Mouse (Mus musculus) lung, embryonic 16.5 days (tissue): ENCODE results near the gene Eml5. TPM values are rescaled to one million over a fixed set of nuclear protein-coding genes. Genes with fewer than 3 reads are reported as not detected.

Source experiments
- ATAC-seq: fragments of 200-750 bp; cut with Nextera tagmentation; 2 replicates; pipeline ENCODE4 v1.8.0; 2017; ENCODE audit warnings: low read depth, mild to moderate bottlenecking, moderate library complexity
- H3K27ac ChIP-seq: fragments of 300-500 bp; sonication (generic); 2 replicates; pipeline ENCODE4 v1.5.1; 2014; ENCODE audit warnings: mild to moderate bottlenecking, control low read depth, low read length
- H3K27me3 ChIP-seq: fragments of 300-500 bp; sonication (generic); 2 replicates; pipeline ENCODE4 v1.6.1; 2014; ENCODE audit warnings: low read depth, low read length, mixed read lengths; ENCODE audit not compliant: control insufficient read depth, insufficient read depth
- H3K36me3 ChIP-seq: fragments of 300-500 bp; sonication (generic); 2 replicates; pipeline ENCODE4 v1.6.1; 2014; ENCODE audit warnings: low read length; ENCODE audit not compliant: control insufficient read depth, insufficient read depth
- H3K4me1 ChIP-seq: fragments of 300-500 bp; sonication (generic); replicated peaks from 2 replicates; pipeline ENCODE4 v1.6.1; 2014; ENCODE audit warnings: low read length, mixed read lengths; ENCODE audit not compliant: control insufficient read depth, insufficient read depth
- H3K4me2 ChIP-seq: fragments of 300-500 bp; sonication (generic); 2 replicates; pipeline ENCODE4 v1.6.1; 2014; ENCODE audit warnings: low read depth, low read length, control low read depth
- H3K4me3 ChIP-seq: fragments of 300-500 bp; sonication (generic); 2 replicates; pipeline ENCODE4 v1.5.1; 2014; ENCODE audit warnings: mild to moderate bottlenecking, low read length, control low read depth
- H3K9ac ChIP-seq: fragments of 300-500 bp; sonication (generic); 2 replicates; pipeline ENCODE4 v1.6.1; 2014; ENCODE audit warnings: low read length, control low read depth
- H3K9me3 ChIP-seq: fragments of 300-500 bp; sonication (generic); 2 replicates; pipeline ENCODE4 v1.6.1; 2016; ENCODE audit warnings: low read length; ENCODE audit not compliant: control insufficient read depth
- WGBS: fragments of 180-500 bp; shearing (Covaris S2); extraction: QIAGEN DNeasy Blood & Tissue Kit; methylation state at CpG from one replicate; pipeline ENCODE4 v1.1.7; 2014; 5-methylcytosine and 5-hydroxymethylcytosine counted together
- polyA plus RNA-seq: library from polyadenylated mRNA; unstranded; fragments of >200 nt; fragmentation: Nextera tagmentation; extraction: Ambion mirVana; gene quantifications from 2 replicates; pipeline ENCODE4 v1.2.1, GENCODE M21; 2015

Eml5 gene
- polyA plus RNA-seq, 1 experiment from 2014 or later, result 3.4 TPM

DNA sequence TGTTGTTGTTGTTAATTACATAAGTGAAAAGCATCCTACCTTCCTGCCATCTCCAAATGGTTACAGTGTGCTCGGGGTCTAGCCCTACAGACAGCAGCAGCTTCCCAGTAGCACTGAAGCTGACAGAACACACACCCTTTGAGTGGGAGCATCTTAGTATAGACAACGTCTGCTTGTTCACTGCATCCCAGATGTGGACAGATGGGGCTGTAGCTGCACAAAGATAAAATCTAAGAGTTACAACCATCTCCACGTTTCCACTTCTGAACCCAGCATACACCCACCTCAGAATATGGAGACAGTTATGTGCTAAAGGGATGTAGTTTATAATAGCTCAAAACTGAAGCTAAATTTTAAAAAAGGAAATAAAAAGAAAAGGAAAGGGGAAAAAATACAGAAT is 99.0 kb downstream of the Eml5 start:
- H3K9ac ChIP-seq, result no peak overlapping the region
- 64% methylated on average over 3 of the region's 3 CpGs for WGBS
- no peak overlapping the region for H3K27ac ChIP-seq
- no peak overlapping the region for H3K4me2 ChIP-seq
- no peaks in the 10 kb centered on the region for H3K27me3 ChIP-seq
- no peak for ATAC-seq
- no peaks in the 10 kb centered on the region for H3K9me3 ChIP-seq
- no peaks in the 10 kb centered on the region for H3K4me1 ChIP-seq
- no peaks in the 10 kb centered on the region for H3K36me3 ChIP-seq
- H3K4me3 ChIP-seq, result no peak overlapping the region

DNA sequence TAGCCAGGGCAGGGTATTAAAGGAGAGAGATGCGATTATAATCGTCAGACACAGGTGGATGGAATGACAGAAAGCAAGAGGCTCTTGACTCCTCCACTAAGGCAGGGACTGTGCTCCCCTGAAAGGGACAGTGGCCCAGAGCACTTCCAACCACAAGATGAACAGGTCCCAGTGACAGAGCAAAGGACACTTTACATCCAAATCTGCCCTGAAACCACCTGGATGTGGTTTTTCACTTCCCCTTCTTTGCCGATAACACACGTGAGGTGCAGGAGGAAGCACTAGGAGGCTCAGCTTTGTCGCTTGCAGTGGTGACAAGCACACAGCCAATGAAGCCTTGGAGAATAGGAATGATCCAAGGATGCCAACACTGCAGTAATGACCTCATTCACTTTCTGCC is 101.0 kb downstream of the Eml5 start:
- no peaks in the 10 kb centered on the region for H3K4me1 ChIP-seq
- ATAC-seq, result no peak
- no peak overlapping the region for H3K27ac ChIP-seq
- H3K4me3 ChIP-seq, result no peak overlapping the region
- no peak overlapping the region for H3K9ac ChIP-seq
- no peaks in the 10 kb centered on the region for H3K9me3 ChIP-seq
- H3K36me3 ChIP-seq, result no peaks in the 10 kb centered on the region
- no peak overlapping the region for H3K4me2 ChIP-seq
- 65% methylated on average over 5 of the region's 5 CpGs for WGBS
- H3K27me3 ChIP-seq, result no peaks in the 10 kb centered on the region

DNA sequence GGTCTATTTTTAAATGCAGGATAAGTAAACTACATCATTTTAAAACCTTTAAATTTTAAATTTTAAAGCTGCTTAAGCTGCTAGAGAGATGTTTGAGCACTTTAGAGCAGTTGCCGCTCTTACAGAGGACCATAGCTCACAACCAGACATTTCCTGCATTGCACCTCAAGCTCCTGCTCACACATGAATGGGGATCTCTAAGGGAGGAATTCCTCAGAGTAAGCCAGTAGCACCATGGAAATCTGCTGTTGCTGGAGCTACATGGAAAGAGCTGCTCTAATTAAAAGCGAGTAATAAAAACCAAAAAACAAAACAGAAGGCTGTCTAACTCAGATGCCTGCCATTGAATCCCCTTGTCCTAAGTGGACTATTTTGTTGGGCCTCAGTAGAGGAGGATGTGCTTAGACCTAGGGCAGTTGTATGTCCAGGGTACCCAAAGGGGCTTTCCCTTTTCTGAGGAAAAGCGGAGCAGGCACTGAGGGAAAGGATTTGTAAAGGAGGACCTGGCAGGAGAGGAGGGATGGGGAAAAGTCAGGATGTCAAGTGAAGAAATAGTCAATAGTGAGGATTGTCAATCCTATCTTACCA is 105.5 kb downstream of the Eml5 start:
- Histone ChIP-seq H3K27me3 (no peaks in the 10 kb centered on the region), H3K4me1 (no peaks in the 10 kb centered on the region), H3K9ac (no peak overlapping the region), H3K27ac (no peak overlapping the region), H3K4me2 (no peak overlapping the region), H3K4me3 (no peak overlapping the region), H3K9me3 (no peaks in the 10 kb centered on the region), H3K36me3 (peaks cover 11% of the 10 kb centered on the region)
- no peak for ATAC-seq
- WGBS, result 95% methylated on average over 3 of the region's 3 CpGs

DNA sequence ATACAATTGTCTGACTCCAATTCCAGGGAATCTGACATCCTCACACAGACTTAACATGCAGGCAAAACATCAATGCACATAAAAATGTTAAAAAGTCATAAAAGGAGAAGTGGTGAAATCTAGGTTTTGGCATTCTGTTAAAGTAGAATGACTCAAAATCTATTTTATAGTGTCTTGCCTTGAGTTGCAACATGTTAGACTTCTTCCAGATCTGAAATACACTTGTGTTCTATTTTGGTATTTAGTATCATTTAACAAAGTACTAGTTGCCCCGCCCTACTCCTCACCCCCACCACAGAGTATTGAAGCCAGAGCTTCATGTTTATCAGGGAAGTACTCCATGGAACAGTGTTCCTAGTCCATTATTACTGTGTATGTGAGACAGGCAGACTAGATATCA is 117.0 kb downstream of the Eml5 start:
- no peaks in the 10 kb centered on the region for H3K9me3 ChIP-seq
- H3K9ac ChIP-seq, result no peak overlapping the region
- H3K27ac ChIP-seq, result no peak overlapping the region
- no peak overlapping the region for H3K4me2 ChIP-seq
- no peaks in the 10 kb centered on the region for H3K4me1 ChIP-seq
- peaks cover 48% of the 10 kb centered on the region for H3K36me3 ChIP-seq
- H3K27me3 ChIP-seq, result no peaks in the 10 kb centered on the region
- no peak overlapping the region for H3K4me3 ChIP-seq
- 97% methylated on average over 1 of the region's 1 CpGs for WGBS
- ATAC-seq, result no peak

DNA sequence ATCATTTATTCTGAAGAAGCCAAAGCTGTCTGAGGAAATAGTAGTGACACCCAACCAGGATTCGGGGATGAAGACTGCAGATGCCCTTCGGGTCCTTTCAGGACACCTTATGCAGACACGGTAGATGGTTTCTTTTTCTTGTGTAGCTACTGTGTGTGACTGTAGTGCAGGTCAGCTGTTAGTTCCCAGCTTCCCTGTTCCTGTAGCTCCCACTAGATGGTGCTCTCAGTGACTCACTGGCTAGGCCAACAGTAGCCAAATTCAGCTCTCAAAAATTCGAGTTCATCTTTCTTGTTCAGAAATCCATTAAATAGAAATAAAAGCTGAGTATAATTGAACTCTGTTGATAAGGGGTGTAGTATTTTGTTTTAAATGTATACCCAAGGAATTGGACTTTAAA is 122.1 kb downstream of the Eml5 start:
- 79% methylated on average over 4 of the region's 4 CpGs for WGBS
- no peak overlapping the region for H3K4me2 ChIP-seq
- H3K27ac ChIP-seq, result no peak overlapping the region
- no peaks in the 10 kb centered on the region for H3K27me3 ChIP-seq
- peaks cover 52% of the 10 kb centered on the region for H3K36me3 ChIP-seq
- H3K4me3 ChIP-seq, result no peak overlapping the region
- no peak for ATAC-seq
- H3K9ac ChIP-seq, result no peak overlapping the region
- H3K4me1 ChIP-seq, result no peaks in the 10 kb centered on the region
- H3K9me3 ChIP-seq, result no peaks in the 10 kb centered on the region

DNA sequence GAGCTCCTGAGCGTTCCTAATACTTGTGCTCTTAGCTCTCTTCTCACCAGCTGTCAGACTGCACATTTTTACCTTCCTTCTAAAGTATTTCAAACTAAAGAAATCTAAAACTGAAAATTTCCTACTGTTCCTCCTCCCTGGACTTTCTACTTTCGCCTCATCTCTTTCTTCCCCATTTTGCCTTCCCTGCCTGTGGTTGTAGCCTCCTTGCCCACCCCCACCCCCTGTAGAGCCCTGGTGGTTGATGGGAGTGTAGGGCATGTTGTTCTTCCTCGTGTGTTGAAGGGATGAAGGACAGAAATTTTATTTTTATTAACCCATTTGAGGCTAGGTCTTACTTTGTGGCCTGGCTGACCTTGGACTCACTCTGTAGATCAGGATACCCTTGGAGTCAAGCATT is 123.8 kb downstream of the Eml5 start:
- H3K4me1 ChIP-seq, result no peaks in the 10 kb centered on the region
- H3K27ac ChIP-seq, result no peak overlapping the region
- no peak overlapping the region for H3K4me2 ChIP-seq
- no peaks in the 10 kb centered on the region for H3K27me3 ChIP-seq
- ATAC-seq, result no peak
- H3K36me3 ChIP-seq, result peaks cover 44% of the 10 kb centered on the region
- H3K9ac ChIP-seq, result no peak overlapping the region
- WGBS, result 66% methylated on average over 3 of the region's 3 CpGs
- H3K4me3 ChIP-seq, result no peak overlapping the region
- no peaks in the 10 kb centered on the region for H3K9me3 ChIP-seq

DNA sequence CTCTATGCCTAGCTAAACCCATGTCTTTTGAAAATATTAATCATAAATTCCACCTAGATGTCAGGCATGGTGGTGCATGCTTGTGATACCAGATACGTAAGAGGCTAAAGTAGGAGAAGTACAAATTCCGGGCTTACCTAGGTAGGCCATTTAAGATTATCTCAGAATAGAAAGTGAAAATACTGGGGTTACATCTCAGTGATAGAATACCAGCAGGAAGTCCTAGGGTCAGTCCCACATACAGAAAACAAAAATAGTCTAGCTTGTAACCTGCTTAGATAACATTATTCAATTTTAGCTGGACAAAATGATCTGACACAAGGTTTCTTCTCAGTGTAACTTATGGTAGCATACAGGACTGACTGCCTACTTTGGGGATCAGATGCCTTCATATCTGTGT is 135.0 kb downstream of the Eml5 start:
- 88% methylated on average over 2 of the region's 2 CpGs for WGBS
- no peaks in the 10 kb centered on the region for H3K4me1 ChIP-seq
- H3K36me3 ChIP-seq, result peaks cover 48% of the 10 kb centered on the region
- H3K9ac ChIP-seq, result no peak overlapping the region
- H3K27me3 ChIP-seq, result no peaks in the 10 kb centered on the region
- H3K9me3 ChIP-seq, result no peaks in the 10 kb centered on the region
- no peak for ATAC-seq
- no peak overlapping the region for H3K27ac ChIP-seq
- no peak overlapping the region for H3K4me3 ChIP-seq
- H3K4me2 ChIP-seq, result no peak overlapping the region

DNA sequence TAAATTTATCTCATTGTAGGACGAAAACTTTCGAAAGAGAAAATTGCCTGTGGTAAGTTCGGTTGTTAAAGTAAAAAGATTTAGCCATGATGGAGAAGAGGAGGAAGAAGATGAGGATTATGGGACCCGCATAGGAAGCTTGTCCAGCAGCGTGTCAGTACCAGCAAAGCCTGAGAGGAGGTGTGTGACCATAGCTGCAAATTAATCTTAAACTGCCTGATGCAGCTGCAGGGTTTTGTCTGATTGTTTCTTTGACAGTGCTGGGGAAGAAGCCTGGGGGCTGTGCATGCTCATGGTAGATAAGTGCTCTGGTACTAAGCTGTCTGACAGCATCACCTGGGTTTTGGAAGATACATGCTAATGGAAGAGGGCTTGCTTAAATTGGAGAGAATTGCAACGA is 141.6 kb downstream of the Eml5 start:
- no peak overlapping the region for H3K4me2 ChIP-seq
- H3K4me3 ChIP-seq, result no peak overlapping the region
- no peaks in the 10 kb centered on the region for H3K4me1 ChIP-seq
- no peak for ATAC-seq
- no peaks in the 10 kb centered on the region for H3K9me3 ChIP-seq
- H3K27ac ChIP-seq, result no peak overlapping the region
- H3K9ac ChIP-seq, result no peak overlapping the region
- peaks cover 52% of the 10 kb centered on the region for H3K36me3 ChIP-seq
- H3K27me3 ChIP-seq, result no peaks in the 10 kb centered on the region
- WGBS, result 90% methylated on average over 6 of the region's 6 CpGs

DNA sequence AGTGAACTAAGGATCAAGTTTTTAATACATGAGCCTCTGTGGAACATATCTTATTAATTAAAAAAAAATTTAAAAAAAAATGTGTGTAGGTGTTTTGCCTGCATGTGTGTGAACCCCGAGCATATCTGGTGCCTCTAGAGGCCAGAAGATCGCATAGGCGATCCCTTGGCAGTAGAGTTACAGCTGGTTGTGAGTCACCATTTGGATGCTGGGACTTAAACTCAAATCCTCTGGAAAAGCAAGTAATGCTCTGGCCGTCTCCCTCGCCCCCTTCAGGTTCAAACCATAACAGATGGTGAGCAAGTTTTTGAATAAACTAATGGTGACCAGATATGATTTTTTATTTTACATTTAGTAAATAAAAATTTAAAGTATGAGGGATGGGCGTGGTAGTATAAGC is 143.6 kb downstream of the Eml5 start:
- WGBS, result 86% methylated on average over 6 of the region's 6 CpGs

DNA sequence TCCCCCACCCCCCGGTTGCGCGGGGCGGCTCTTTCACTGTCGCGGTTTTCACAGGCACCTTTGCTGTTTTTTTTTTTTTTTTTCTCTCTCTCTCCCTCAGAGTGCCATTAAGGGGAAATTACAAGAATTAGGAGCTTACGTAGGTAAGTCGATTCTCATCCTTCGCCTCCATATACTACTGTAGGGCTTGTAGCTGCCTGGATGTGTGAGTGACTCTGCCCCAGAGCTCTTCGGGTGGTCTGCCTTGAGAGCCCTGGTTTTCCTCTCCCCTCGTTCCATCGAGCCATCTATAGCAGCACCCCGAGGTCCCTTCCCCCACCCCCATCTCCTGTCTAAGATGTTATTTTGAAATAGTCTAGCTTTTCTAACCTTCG is 153.9 kb downstream of the Eml5 start:
- ATAC-seq, result peak; percentile 31; the same call in 1 of the 2 replicates
- peak overlapping the region; percentile 91 for H3K9ac ChIP-seq
- peak overlapping the region; percentile 92 for H3K4me3 ChIP-seq
- no peaks in the 10 kb centered on the region for H3K9me3 ChIP-seq
- H3K4me1 ChIP-seq, result peaks cover 16% of the 10 kb centered on the region
- H3K27ac ChIP-seq, result peak overlapping the region; percentile 88
- H3K27me3 ChIP-seq, result no peaks in the 10 kb centered on the region
- peak overlapping the region; percentile 54 for H3K4me2 ChIP-seq
- H3K36me3 ChIP-seq, result no peaks in the 10 kb centered on the region
- WGBS, result under 1% methylated on average over 12 of the region's 14 CpGs

More for the DNA sequence above, 143.6 kb downstream of the Eml5 start:
- Histone ChIP-seq H3K36me3 (peaks cover 48% of the 10 kb centered on the region), H3K27ac (no peak overlapping the region), H3K9ac (no peak overlapping the region), H3K4me1 (no peaks in the 10 kb centered on the region), H3K4me2 (no peak overlapping the region), H3K4me3 (no peak overlapping the region), H3K27me3 (no peaks in the 10 kb centered on the region), H3K9me3 (no peaks in the 10 kb centered on the region)
- ATAC-seq, result no peak
